Mouse (Mus musculus) stomach, postnatal 0 days (tissue): ENCODE measurements around the gene Mmp14. TPM values are rescaled to one million over a fixed set of nuclear protein-coding genes. Genes with fewer than 3 reads are reported as not detected.

Source experiments
- ATAC-seq: fragments of 200-750 bp; cut with Nextera tagmentation; 2 replicates; pipeline ENCODE4 v1.8.0; 2017; ENCODE audit not compliant: low FRiP score, low TSS enrichment
- DNase-seq: peaks from one replicate; pipeline ENCODE4 v3.0.0-alpha.2; 2016; ENCODE audit warnings: low spot score
- H3K27ac ChIP-seq: fragments of 300-500 bp; sonication (generic); replicated peaks from 2 replicates; pipeline ENCODE4 v1.5.1; 2014; ENCODE audit warnings: mild to moderate bottlenecking, control low read depth
- H3K27me3 ChIP-seq: fragments of 300-500 bp; sonication (generic); 2 replicates; pipeline ENCODE4 v1.6.1; 2014; ENCODE audit warnings: low read length; ENCODE audit not compliant: control insufficient read depth, insufficient read depth
- H3K36me3 ChIP-seq: fragments of 300-500 bp; sonication (generic); 2 replicates; pipeline ENCODE4 v1.6.1; 2014; ENCODE audit warnings: low read length, mixed read lengths; ENCODE audit not compliant: control insufficient read depth, insufficient read depth
- H3K4me1 ChIP-seq: fragments of 300-500 bp; sonication (generic); replicated peaks from 2 replicates; pipeline ENCODE4 v1.6.1; 2014; ENCODE audit warnings: antibody characterized with exemption; ENCODE audit not compliant: control insufficient read depth, insufficient read depth
- H3K4me2 ChIP-seq: fragments of 300-500 bp; sonication (generic); replicated peaks from 2 replicates; pipeline ENCODE4 v1.6.1; 2014; ENCODE audit warnings: low read depth, mild to moderate bottlenecking, control low read depth, moderate library complexity
- H3K4me3 ChIP-seq: fragments of 300-500 bp; sonication (generic); 2 replicates; pipeline ENCODE4 v1.5.1; 2014; ENCODE audit warnings: low read depth, low read length, control low read depth
- H3K9ac ChIP-seq: fragments of 300-500 bp; sonication (generic); 2 replicates; pipeline ENCODE4 v1.6.1; 2014; ENCODE audit warnings: mild to moderate bottlenecking, low read length, control low read depth, mixed read lengths
- H3K9me3 ChIP-seq: fragments of 300-500 bp; sonication (generic); 2 replicates; pipeline ENCODE4 v1.6.1; 2016; ENCODE audit warnings: low read length; ENCODE audit not compliant: control insufficient read depth
- CTCF ChIP-seq: IDR thresholded peaks from 2 replicates; pipeline ENCODE4 v1.5.1; 2016; ENCODE audit warnings: antibody characterized with exemption, low read depth, mild to moderate bottlenecking, moderate library complexity
- EP300 ChIP-seq: optimal IDR thresholded peaks from 2 replicates; pipeline ENCODE3; 2016; ENCODE audit warnings: antibody characterized with exemption
- WGBS: fragments of 180-500 bp; shearing (Covaris S2); extraction: QIAGEN DNeasy Blood & Tissue Kit; methylation state at CpG from one replicate; pipeline ENCODE4 v1.1.7; 2014; 5-methylcytosine and 5-hydroxymethylcytosine counted together
- polyA plus RNA-seq: library from polyadenylated mRNA; unstranded; fragments of >200 nt; fragmentation: Nextera tagmentation; extraction: Ambion mirVana; gene quantifications from 2 replicates; pipeline ENCODE4 v1.2.1, GENCODE M21; 2015

The Mmp14 gene
- polyA plus RNA-seq, 1 experiment from 2014 or later: 63.9 TPM

DNA sequence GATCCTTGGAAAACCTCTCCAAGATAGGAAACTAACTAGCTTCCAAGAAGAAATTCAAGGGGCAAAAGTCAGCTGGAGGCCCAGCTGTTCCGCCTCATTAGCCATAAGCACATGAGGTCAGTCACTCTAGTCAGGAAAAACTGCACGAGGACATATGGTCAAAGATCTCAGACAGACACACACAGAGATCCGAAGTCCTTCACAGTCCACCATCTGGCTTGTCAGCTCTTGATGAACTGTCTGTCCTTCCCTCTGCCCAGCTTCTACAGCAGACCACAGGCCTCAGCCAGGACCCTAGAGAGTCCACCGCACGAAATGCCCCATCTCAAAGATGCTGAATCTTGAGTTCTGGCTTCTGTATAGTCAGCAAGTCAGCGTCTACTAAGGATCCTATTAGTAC lies 43.9 kb upstream of the Mmp14 start:
- H3K27ac ChIP-seq: no peak overlapping the region
- TF ChIP-seq CTCF (no peak), EP300 (no peak)
- no peak overlapping the region for H3K9ac ChIP-seq
- H3K27me3 ChIP-seq: no peaks in the 10 kb centered on the region
- H3K9me3 ChIP-seq: no peaks in the 10 kb centered on the region
- DNase-seq (no peak), ATAC-seq (no peak)
- no peak overlapping the region for H3K4me2 ChIP-seq
- H3K4me3 ChIP-seq: no peak overlapping the region
- no peaks in the 10 kb centered on the region for H3K36me3 ChIP-seq
- no peaks in the 10 kb centered on the region for H3K4me1 ChIP-seq
- 71% methylated on average over 6 of the region's 6 CpGs for WGBS

DNA sequence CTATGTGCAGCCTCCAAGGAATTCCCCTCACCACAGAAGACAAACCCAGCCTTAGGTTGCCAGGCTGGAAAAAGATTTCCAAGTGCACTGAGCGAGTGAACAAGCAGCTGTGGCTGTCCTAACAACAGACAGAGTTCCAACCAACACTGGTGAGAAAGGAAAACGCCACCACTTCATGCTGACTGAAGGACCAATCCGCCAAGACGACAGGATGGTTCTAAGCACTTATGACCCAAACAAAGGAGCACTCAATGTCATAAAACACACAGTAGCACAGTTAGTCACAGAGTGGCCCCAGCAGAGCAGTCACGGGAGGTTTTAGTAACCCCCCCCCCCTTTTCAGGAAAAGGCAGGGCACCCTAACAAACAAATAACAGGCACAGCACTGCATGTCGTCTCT lies 40.6 kb upstream of the Mmp14 start:
- Histone ChIP-seq H3K36me3 (no peaks in the 10 kb centered on the region), H3K4me2 (no peak overlapping the region), H3K9me3 (no peaks in the 10 kb centered on the region), H3K27ac (no peak overlapping the region), H3K4me1 (no peaks in the 10 kb centered on the region), H3K4me3 (no peak overlapping the region), H3K9ac (no peak overlapping the region), H3K27me3 (no peaks in the 10 kb centered on the region)
- DNase-seq: no peak
- WGBS: 55% methylated on average over 6 of the region's 6 CpGs
- TF ChIP-seq CTCF (no peak), EP300 (no peak)
- no peak for ATAC-seq

DNA sequence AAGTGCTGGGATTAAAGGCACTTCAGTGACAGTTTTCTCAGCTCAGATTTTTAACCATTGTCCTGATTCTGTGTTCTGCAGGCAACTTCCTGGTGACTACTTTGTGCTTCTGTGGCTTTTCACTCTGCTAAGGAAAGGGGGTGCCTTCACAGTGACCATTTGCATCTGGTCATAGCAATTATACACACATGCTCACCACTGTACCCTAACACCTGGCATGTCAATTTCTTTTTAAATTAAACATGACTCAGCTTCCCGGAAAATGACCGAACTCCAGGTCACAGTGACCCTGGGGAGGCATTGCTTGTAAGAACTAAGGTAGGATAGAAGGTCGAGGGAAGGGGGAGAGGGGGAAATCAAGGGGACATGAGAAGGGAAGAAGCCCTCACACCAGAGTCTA lies 37.6 kb upstream of the Mmp14 start:
- Histone ChIP-seq H3K36me3 (no peaks in the 10 kb centered on the region), H3K27ac (no peak overlapping the region), H3K27me3 (no peaks in the 10 kb centered on the region), H3K4me2 (no peak overlapping the region), H3K4me1 (no peaks in the 10 kb centered on the region), H3K9ac (no peak overlapping the region), H3K4me3 (no peak overlapping the region), H3K9me3 (no peaks in the 10 kb centered on the region)
- 57% methylated on average over 3 of the region's 3 CpGs for WGBS
- DNase-seq (no peak), ATAC-seq (no peak)
- TF ChIP-seq CTCF (no peak), EP300 (no peak)

DNA sequence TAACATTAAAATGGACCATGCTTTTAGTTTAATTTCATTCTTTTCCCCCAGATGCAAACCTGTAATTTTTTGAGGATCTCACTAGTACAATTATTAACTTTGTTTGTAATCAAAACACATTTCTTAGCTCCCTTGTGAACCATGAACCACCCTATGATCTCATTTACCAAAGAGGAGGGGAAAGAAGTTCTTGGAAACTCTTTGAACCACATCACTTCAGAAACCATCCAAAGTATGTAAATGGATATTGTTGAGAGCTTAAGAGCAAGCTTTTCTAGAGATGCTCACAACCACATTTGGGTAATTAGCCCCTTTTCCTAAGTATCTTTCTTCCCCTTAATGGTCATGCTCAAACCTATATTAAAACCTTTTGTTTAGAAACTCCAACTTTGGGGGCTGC lies 37.1 kb upstream of the Mmp14 start:
- no peak overlapping the region for H3K4me2 ChIP-seq
- H3K9ac ChIP-seq: no peak overlapping the region
- no peaks in the 10 kb centered on the region for H3K4me1 ChIP-seq
- H3K27ac ChIP-seq: no peak overlapping the region
- TF ChIP-seq EP300 (no peak), CTCF (no peak)
- H3K9me3 ChIP-seq: no peaks in the 10 kb centered on the region
- no peaks in the 10 kb centered on the region for H3K36me3 ChIP-seq
- H3K27me3 ChIP-seq: no peaks in the 10 kb centered on the region
- no peak overlapping the region for H3K4me3 ChIP-seq
- DNase-seq (no peak), ATAC-seq (no peak)

DNA sequence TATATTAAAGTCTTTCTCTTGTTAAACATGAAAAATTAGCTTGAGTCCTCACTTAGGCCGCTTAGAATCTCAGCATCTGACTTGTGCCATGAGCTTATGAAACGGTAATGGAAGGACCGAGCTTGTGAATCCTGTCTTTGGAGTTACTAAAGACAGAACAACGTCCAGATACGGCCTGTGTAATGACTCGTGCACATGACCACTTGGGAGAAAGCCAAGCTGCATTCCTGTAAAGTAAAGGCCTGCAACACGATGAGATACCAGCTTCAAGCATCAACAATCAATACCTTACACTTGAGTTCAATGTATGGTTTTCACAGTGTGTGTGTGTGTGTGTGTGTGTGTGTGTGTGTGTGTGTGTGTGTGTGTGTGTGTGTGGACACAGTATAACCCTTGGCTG lies 34.7 kb upstream of the Mmp14 start:
- WGBS: 49% methylated on average over 7 of the region's 7 CpGs
- Histone ChIP-seq H3K9me3 (no peaks in the 10 kb centered on the region), H3K9ac (no peak overlapping the region), H3K4me3 (no peak overlapping the region), H3K27ac (no peak overlapping the region), H3K27me3 (no peaks in the 10 kb centered on the region), H3K4me1 (no peaks in the 10 kb centered on the region), H3K36me3 (no peaks in the 10 kb centered on the region), H3K4me2 (no peak overlapping the region)
- DNase-seq: no peak
- no peak for ATAC-seq
- TF ChIP-seq EP300 (no peak), CTCF (no peak)

DNA sequence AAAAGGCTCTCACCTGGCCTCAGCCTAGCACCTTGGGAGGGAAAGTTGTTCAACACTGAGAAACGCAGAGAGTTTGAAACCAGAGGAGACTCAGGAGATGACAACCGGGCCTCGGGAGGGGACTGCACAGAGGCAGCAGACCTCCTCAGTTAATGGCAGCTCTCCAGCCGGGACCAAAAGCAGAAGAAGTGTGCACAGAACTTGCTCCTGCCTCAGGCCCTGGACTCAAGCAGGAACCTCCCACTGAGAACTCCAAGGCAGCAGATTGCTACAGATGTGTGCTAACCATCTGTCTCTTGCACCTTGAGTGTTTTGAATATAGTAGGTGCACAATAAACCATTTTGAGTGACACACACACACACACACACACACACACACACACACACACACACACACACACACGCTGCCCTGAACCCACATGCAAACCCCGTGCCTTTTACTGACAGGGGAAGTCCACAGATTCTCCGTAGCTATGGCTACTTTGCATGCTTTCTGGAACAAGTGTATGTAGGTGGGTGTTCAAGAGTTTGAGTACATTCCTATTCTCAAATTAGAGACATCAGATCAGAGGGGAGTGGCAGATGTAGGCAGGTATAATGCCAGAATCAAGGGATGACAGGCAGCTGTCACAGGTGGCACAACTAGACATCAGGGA lies 33.4 kb upstream of the Mmp14 start:
- no peak overlapping the region for H3K9ac ChIP-seq
- H3K4me2 ChIP-seq: no peak overlapping the region
- no peaks in the 10 kb centered on the region for H3K4me1 ChIP-seq
- no peaks in the 10 kb centered on the region for H3K27me3 ChIP-seq
- no peaks in the 10 kb centered on the region for H3K9me3 ChIP-seq
- DNase-seq (no peak), ATAC-seq (no peak)
- TF ChIP-seq CTCF (no peak), EP300 (no peak)
- H3K27ac ChIP-seq: no peak overlapping the region
- H3K4me3 ChIP-seq: no peak overlapping the region
- H3K36me3 ChIP-seq: no peaks in the 10 kb centered on the region
- 81% methylated on average over 7 of the region's 7 CpGs for WGBS
